Mouse (Mus musculus): Measurements from ENCODE around the gene Usp21. TPM values are rescaled to one million over a fixed set of nuclear protein-coding genes. Genes with fewer than 3 reads are reported as not detected.
A peak's percentile ranks its signal among the peaks of the same experiment; 100 is the strongest.

Gene Usp21
- polyA plus RNA-seq, 1 experiment = 40.9 TPM

DNA sequence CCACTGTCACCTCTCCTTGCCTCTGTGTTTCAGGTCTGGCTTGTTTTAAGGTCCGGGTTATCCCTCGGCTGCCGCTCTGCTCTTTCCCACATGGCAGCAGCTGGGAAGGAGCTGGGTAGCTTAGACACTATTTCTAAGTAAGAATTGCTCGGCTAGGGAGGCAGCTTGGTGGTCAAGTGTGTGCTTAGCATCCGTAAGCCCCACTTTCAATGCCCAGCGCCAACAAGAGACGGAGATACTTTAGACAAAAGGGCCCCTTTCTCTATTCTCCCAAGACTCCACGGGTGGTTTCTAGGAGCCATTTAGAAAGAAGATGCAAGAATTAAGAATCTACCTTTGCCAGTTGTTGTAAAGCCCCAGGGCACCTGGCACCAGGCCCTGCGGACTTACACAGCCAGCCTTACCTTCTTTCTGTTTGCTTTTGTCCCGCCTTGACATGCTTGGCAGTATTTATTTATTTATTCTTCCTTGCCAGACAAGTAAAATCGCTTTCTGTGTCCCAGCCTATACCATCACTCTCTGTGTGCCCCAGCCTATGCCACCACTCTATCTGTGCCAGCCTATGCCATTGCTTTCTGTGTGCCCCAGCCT lies 12.6 kb downstream of the Usp21 start:
- Histone ChIP-seq H3K36me3 (ENCODE audit: control insufficient read depth, insufficient read depth, low read length) (peaks cover 32% of the 10 kb centered on the region), H3K27me3 (ENCODE audit: control insufficient read depth, insufficient read depth, low read length) (no peaks in the 10 kb centered on the region), H3K4me1 (ENCODE audit: control insufficient read depth, insufficient read depth, insufficient read length) (peaks cover 14% of the 10 kb centered on the region; the same call in 1 of the 2 replicates), H3K4me3 (ENCODE audit: extremely low read depth, insufficient read depth, insufficient read length) (no peak overlapping the region), H3K27ac (ENCODE audit: insufficient read depth, low read length) (no peak overlapping the region)
- 95% methylated on average over 11 of the region's 11 CpGs for WGBS
- DNase-seq (ENCODE audit: low read depth in 1 of 2, low spot score in 2 of 2) = no peak
- TF ChIP-seq CTCF (IDR thresholded peaks at IDR 0.05; ENCODE audit: extremely low read depth, insufficient read depth, insufficient read length, insufficient replicate concordance) = no peak

GRCm38 (mm10) chr1:171274171-171274570 lies 13.6 kb downstream of the Usp21 start:
- 93% methylated on average over 12 of the region's 12 CpGs for WGBS
- Histone ChIP-seq H3K36me3 (ENCODE audit: control insufficient read depth, insufficient read depth, low read length) (peaks cover 32% of the 10 kb centered on the region), H3K27me3 (ENCODE audit: control insufficient read depth, insufficient read depth, low read length) (no peaks in the 10 kb centered on the region), H3K4me3 (ENCODE audit: extremely low read depth, insufficient read depth, insufficient read length) (no peak overlapping the region), H3K27ac (ENCODE audit: insufficient read depth, low read length) (no peak overlapping the region), H3K4me1 (ENCODE audit: control insufficient read depth, insufficient read depth, insufficient read length) (peaks cover 13% of the 10 kb centered on the region; the same call in 1 of the 2 replicates)
- DNase-seq (ENCODE audit: low read depth in 1 of 2, low spot score in 2 of 2) = no peak
- no peak for TF ChIP-seq CTCF (IDR thresholded peaks at IDR 0.05; ENCODE audit: extremely low read depth, insufficient read depth, insufficient read length, insufficient replicate concordance)
- no peak for TF ChIP-seq POLR2A (IDR thresholded peaks at IDR 0.05; ENCODE audit: low read depth, low read length)

DNA sequence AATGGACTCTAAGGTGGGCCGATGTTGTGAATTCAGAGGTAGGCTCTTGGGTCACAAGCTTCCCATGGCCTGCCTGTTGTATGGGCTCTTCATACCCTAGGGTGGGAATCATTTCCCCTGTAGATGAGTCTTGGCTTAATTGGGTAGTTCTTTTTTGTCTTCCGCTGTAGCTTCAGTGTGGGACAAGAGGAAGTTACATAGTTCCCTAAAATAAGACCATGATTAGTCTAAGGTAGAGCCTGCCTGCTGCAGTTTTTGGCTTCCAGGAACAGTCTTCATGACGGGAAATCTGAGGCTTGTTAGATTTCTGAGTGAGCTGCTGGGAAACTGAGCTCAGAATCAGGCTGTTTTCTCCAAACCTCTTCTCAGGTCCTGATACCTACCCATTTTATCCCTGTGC lies 15.7 kb downstream of the Usp21 start:
- 42% methylated on average over 3 of the region's 3 CpGs for WGBS
- peaks cover 26% of the 10 kb centered on the region for H3K36me3 ChIP-seq (ENCODE audit: control insufficient read depth, insufficient read depth, low read length)
- TF ChIP-seq CTCF (IDR thresholded peaks at IDR 0.05; ENCODE audit: extremely low read depth, insufficient read depth, insufficient read length, insufficient replicate concordance) = no peak
- no peak for TF ChIP-seq POLR2A (IDR thresholded peaks at IDR 0.05; ENCODE audit: low read depth, low read length)

GRCm38 (mm10) chr1:171271622-171272021 lies 16.2 kb downstream of the Usp21 start:
- DNase-seq (ENCODE audit: low read depth in 1 of 2, low spot score in 2 of 2) = no peak
- Histone ChIP-seq H3K4me1 (ENCODE audit: control insufficient read depth, insufficient read depth, insufficient read length) (peaks cover 13% of the 10 kb centered on the region; the same call in 1 of the 2 replicates), H3K27me3 (ENCODE audit: control insufficient read depth, insufficient read depth, low read length) (no peaks in the 10 kb centered on the region), H3K4me3 (ENCODE audit: extremely low read depth, insufficient read depth, insufficient read length) (peak overlapping the region; percentile 16; the same call in 1 of the 2 replicates), H3K36me3 (ENCODE audit: control insufficient read depth, insufficient read depth, low read length) (peaks cover 21% of the 10 kb centered on the region), H3K27ac (ENCODE audit: insufficient read depth, low read length) (peak overlapping the region; percentile 45)
- WGBS = 43% methylated on average over 10 of the region's 10 CpGs
- TF ChIP-seq CTCF (IDR thresholded peaks at IDR 0.05; ENCODE audit: extremely low read depth, insufficient read depth, insufficient read length, insufficient replicate concordance) = no peak
- no peak for TF ChIP-seq POLR2A (IDR thresholded peaks at IDR 0.05; ENCODE audit: low read depth, low read length)

More for the DNA sequence above, 15.7 kb downstream of the Usp21 start:
- Histone ChIP-seq H3K4me3 (ENCODE audit: extremely low read depth, insufficient read depth, insufficient read length) (peak overlapping the region; percentile 16; the same call in 1 of the 2 replicates), H3K27me3 (ENCODE audit: control insufficient read depth, insufficient read depth, low read length) (no peaks in the 10 kb centered on the region), H3K4me1 (ENCODE audit: control insufficient read depth, insufficient read depth, insufficient read length) (peaks cover 13% of the 10 kb centered on the region; the same call in 1 of the 2 replicates), H3K27ac (ENCODE audit: insufficient read depth, low read length) (peak overlapping the region; percentile 45)
- DNase-seq (ENCODE audit: low read depth in 1 of 2, low spot score in 2 of 2) = no peak

DNA sequence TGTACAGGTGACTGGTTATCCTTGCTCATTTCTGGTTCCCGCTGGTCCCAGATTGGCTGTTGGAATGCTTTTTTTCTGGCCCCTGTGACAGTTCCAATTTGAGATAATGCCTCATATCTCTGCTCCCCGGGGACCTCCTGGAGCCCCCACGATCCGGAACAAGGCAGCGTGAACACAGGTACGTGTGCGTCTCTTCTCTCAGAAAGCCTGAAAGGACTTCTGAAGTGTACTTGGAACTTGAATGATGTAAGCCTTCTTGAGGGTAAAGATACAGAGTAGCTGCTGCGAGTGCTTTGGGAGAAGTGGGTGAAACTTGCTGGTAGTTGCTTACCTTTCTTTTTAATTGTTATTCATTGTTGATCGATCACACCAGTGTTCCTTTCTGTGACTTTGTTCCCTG lies 16.6 kb downstream of the Usp21 start:
- H3K36me3 ChIP-seq (ENCODE audit: control insufficient read depth, insufficient read depth, low read length) = peaks cover 17% of the 10 kb centered on the region
- no peak for TF ChIP-seq CTCF (IDR thresholded peaks at IDR 0.05; ENCODE audit: extremely low read depth, insufficient read depth, insufficient read length, insufficient replicate concordance)
- no peak for TF ChIP-seq POLR2A (IDR thresholded peaks at IDR 0.05; ENCODE audit: low read depth, low read length)
- H3K27ac ChIP-seq (ENCODE audit: insufficient read depth, low read length) = 0 out of 2 replicates have a peak overlapping the region, but pooled peaks have one; percentile 6
- H3K4me1 ChIP-seq (ENCODE audit: control insufficient read depth, insufficient read depth, insufficient read length) = peaks cover 13% of the 10 kb centered on the region; the same call in 1 of the 2 replicates
- no peaks in the 10 kb centered on the region for H3K27me3 ChIP-seq (ENCODE audit: control insufficient read depth, insufficient read depth, low read length)
- WGBS = 60% methylated on average over 9 of the region's 9 CpGs
- DNase-seq (ENCODE audit: low read depth in 1 of 2, low spot score in 2 of 2) = no peak
- H3K4me3 ChIP-seq (ENCODE audit: extremely low read depth, insufficient read depth, insufficient read length) = peak overlapping the region; percentile 97; the same call in 1 of the 2 replicates

DNA sequence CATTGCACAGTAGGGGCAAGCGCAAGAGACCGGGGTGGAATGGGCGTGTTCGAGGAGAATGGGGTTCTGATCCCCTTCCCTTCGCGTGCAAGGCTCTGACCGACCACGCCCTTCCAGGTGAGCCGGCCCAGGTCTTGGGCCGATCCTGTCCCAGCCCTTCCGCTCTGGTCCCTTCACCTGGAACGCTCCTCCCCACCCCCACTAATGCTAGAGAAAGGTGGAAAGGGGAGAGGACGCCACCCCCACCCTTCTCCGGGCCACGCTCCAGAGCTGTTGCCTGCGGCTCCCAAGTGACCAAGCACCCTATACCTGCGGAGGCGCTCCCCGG lies 17.3 kb downstream of the Usp21 start:
- Histone ChIP-seq H3K27ac (ENCODE audit: insufficient read depth, low read length) (peak overlapping the region; percentile 78), H3K27me3 (ENCODE audit: control insufficient read depth, insufficient read depth, low read length) (no peaks in the 10 kb centered on the region), H3K4me1 (ENCODE audit: control insufficient read depth, insufficient read depth, insufficient read length) (peaks cover 13% of the 10 kb centered on the region; the same call in 1 of the 2 replicates), H3K4me3 (ENCODE audit: extremely low read depth, insufficient read depth, insufficient read length) (peak overlapping the region; percentile 97), H3K36me3 (ENCODE audit: control insufficient read depth, insufficient read depth, low read length) (peaks cover 12% of the 10 kb centered on the region)
- TF ChIP-seq CTCF (IDR thresholded peaks at IDR 0.05; ENCODE audit: extremely low read depth, insufficient read depth, insufficient read length, insufficient replicate concordance) (no peak), POLR2A (IDR thresholded peaks at IDR 0.05; ENCODE audit: low read depth, low read length) (no peak)
- DNase-seq (ENCODE audit: low read depth in 1 of 2, low spot score in 2 of 2) = no peak
- 1% methylated on average over 19 of the region's 19 CpGs for whole genome bisulfite sequencing

Data from spleen, adult 2 months (tissue).